Mouse (Mus musculus) ES-E14 (cell line): ENCODE data around the gene Themis3. TPM values are rescaled to one million over a fixed set of nuclear protein-coding genes. Genes with fewer than 3 reads are reported as not detected.

Experiments used
- DNase-seq: peaks from one replicate; pipeline ENCODE4 v3.0.0-alpha.2; 2013; ENCODE audit warnings: low read depth, low spot score
- H3K27ac ChIP-seq: 2 replicates; pipeline ENCODE4 v1.5.1; 2012; ENCODE audit warnings: low read depth, mild to moderate bottlenecking, low read length, moderate library complexity, mixed read lengths; ENCODE audit not compliant: poor library complexity, insufficient read depth, severe bottlenecking
- H3K36me3 ChIP-seq: 2 replicates; pipeline ENCODE4 v1.6.1; 2012; ENCODE audit warnings: mild to moderate bottlenecking, low read length, moderate library complexity, mixed read lengths; ENCODE audit not compliant: control insufficient read depth, poor library complexity, insufficient read depth, severe bottlenecking
- H3K4me1 ChIP-seq, 2 experiments: fragments of 150-350 bp in 1 of 2; sonication (generic) in 1 of 2; 2 replicates each; pipeline ENCODE4 v1.6.1; 2012; ENCODE audit warnings: low read length in 2 of 2, mild to moderate bottlenecking in 1 of 2, mixed read lengths in 1 of 2; ENCODE audit not compliant: control insufficient read depth in 2 of 2, insufficient read depth in 2 of 2, poor library complexity in 1 of 2
- H3K4me3 ChIP-seq, 2 experiments: fragments of 150-350 bp in 1 of 2; sonication (generic) in 1 of 2; 2 replicates each; pipeline ENCODE4 v1.5.1; 2012; ENCODE audit warnings: low read length in 2 of 2, low read depth in 1 of 2, mild to moderate bottlenecking in 1 of 2, mixed read lengths in 1 of 2; ENCODE audit not compliant: insufficient read depth in 1 of 2, poor library complexity in 1 of 2, severe bottlenecking in 1 of 2
- H3K9ac ChIP-seq: 2 replicates; pipeline ENCODE4 v1.6.1; 2012; ENCODE audit warnings: low read depth, mild to moderate bottlenecking, low read length, mixed read lengths; ENCODE audit not compliant: poor library complexity, insufficient read depth, severe bottlenecking
- H3K9me3 ChIP-seq: fragments of 150-350 bp; sonication (generic); 2 replicates; pipeline ENCODE4 v1.6.1; 2012; ENCODE audit warnings: low read depth, mild to moderate bottlenecking, low read length; ENCODE audit not compliant: control insufficient read depth, insufficient read depth
- CHD2 ChIP-seq: IDR thresholded peaks from 2 replicates; pipeline ENCODE4 v1.6.1; 2014; ENCODE audit warnings: mild to moderate bottlenecking, low read depth, low read length, inconsistent platforms
- HCFC1 ChIP-seq: IDR thresholded peaks from 2 replicates; pipeline ENCODE4 v1.6.1; 2012; ENCODE audit warnings: low read length, inconsistent platforms, borderline replicate concordance; ENCODE audit not compliant: insufficient read depth
- MAFK ChIP-seq: IDR thresholded peaks from 2 replicates; pipeline ENCODE4 v1.6.1; 2014; ENCODE audit warnings: mild to moderate bottlenecking, low read depth, low read length, inconsistent platforms; ENCODE audit not compliant: insufficient read depth
- ZC3H11A ChIP-seq: IDR thresholded peaks from 2 replicates; pipeline ENCODE4 v1.6.1; 2012; ENCODE audit warnings: low read depth, mild to moderate bottlenecking, inconsistent platforms, low read length, borderline replicate concordance
- ZNF384 ChIP-seq: IDR thresholded peaks from 2 replicates; pipeline ENCODE4 v1.6.1; 2012; ENCODE audit warnings: low read depth, low read length, inconsistent platforms
- in situ Hi-C, 2 experiments: fragments of 600-800 bp; cut with MboI; formaldehyde crosslinking; loops; one replicate each; pipeline ENCODE4 v1.15.1; 2025; ENCODE audit warnings: low sequenced_read_pairs in 2 of 2, inconsistent platforms in 1 of 2; ENCODE audit not compliant: unreplicated experiment in 2 of 2
- total RNA-seq: library from RNA; depleted of rRNA; stranded (reverse); fragments of 300-350 nt; gene quantifications from 2 replicates; pipeline ENCODE4 v1.2.3, GENCODE M21; 2012; rRNA removed

Themis3 gene
- total RNA-seq = 0.13 and 0.16 TPM in 2 replicates

GRCm38 (mm10) chr17:66594435-66594834, at the start of gene Themis3:
Themis3 (minus strand) TSS chr17:66594621.
- Histone ChIP-seq H3K36me3 (no peaks in the 10 kb centered on the region), H3K4me1 (no peaks in the 10 kb centered on the region), H3K4me3 (no peak within 1 kb of the TSS), H3K27ac (no peak within 1 kb of the TSS), H3K9me3 (no peaks in the 10 kb centered on the region), H3K9ac (no peak within 1 kb of the TSS)
- in situ Hi-C loops = no loop called here
- TF ChIP-seq ZNF384 (no peak), ZC3H11A (no peak), MAFK (no peak), HCFC1 (no peak), CHD2 (no peak)
- DNase-seq = no peak

DNA sequence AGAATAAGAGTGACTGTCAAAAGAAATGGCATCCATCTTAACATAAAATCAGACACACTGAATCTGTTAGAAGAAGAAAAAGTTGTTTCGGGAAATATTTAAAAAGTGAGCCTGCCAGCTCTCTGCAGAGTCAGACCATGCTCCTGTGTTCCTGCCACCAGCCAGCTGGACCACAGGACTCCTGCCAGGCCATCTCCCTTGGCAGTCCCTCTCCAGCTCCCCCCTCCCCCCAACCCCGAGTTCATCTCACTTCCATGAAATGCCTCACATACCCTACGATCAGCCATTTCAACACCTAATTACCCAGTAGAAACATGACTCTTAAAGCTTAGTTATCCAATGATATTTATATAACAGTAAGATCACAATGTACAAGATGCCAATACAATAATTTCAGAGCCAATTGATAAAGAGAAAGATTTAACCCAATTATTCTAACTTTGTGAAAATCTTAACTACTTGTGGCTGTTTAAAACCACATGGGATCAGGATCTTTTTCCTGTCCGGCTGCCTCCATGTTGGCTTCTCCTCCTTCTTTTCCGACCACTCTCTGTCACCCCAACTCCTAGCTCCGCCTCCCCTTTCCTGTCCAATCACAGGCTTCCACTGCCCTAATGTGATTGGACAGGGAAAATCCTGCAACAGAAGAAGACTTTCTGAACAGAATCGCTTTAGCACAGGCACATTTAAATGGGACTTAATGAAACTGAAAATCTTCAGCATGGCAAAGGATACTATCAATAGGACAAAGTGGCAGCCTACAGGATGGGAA, 43.7 kb upstream of the Themis3 start:
- in situ Hi-C loops = no loop called here
- no peak overlapping the region for H3K27ac ChIP-seq
- TF ChIP-seq CHD2 (no peak), ZC3H11A (no peak), HCFC1 (no peak), ZNF384 (no peak), MAFK (no peak)
- no peaks in the 10 kb centered on the region for H3K36me3 ChIP-seq
- H3K4me1 ChIP-seq = no peaks in the 10 kb centered on the region
- no peaks in the 10 kb centered on the region for H3K9me3 ChIP-seq
- no peak for DNase-seq
- H3K4me3 ChIP-seq = no peak overlapping the region
- H3K9ac ChIP-seq = no peak overlapping the region

DNA sequence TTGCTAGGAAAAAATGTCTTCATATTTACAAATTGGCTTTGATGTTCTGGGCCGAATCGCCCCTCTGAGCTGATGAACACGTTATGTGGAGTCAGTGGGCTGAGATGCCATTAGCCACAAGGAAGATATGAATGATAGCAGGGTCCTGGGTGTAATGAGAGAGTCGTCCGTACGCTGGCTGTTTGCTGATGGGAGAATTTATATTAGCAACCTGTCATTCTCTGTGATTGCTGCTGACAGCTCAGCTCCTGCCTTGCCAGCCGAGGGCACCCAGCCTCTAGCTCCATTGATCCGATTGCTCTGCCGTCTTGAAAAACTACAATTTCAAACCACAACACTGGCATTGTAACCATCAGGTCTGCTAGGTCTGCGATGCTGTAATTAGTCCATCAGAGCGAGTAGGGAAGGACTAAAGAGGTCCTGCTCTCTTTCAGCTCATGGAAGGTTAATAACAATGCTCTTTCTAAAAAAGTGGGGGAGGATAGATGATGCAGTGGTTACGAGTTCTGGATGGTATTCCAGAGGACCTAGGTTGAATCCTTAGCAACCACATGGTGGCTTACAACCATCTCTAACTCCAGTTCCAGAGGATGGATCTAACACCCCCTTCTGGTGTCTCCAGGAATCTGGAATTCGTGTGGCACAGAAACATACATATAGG, 25.7 kb upstream of the Themis3 start:
- H3K4me1 ChIP-seq = no peaks in the 10 kb centered on the region
- TF ChIP-seq ZNF384 (no peak), ZC3H11A (no peak), MAFK (no peak), CHD2 (no peak), HCFC1 (no peak)
- DNase-seq = no peak
- in situ Hi-C loops = no loop called here
- H3K4me3 ChIP-seq = no peak overlapping the region
- no peak overlapping the region for H3K27ac ChIP-seq
- H3K9ac ChIP-seq = no peak overlapping the region
- no peaks in the 10 kb centered on the region for H3K9me3 ChIP-seq
- H3K36me3 ChIP-seq = no peaks in the 10 kb centered on the region

DNA sequence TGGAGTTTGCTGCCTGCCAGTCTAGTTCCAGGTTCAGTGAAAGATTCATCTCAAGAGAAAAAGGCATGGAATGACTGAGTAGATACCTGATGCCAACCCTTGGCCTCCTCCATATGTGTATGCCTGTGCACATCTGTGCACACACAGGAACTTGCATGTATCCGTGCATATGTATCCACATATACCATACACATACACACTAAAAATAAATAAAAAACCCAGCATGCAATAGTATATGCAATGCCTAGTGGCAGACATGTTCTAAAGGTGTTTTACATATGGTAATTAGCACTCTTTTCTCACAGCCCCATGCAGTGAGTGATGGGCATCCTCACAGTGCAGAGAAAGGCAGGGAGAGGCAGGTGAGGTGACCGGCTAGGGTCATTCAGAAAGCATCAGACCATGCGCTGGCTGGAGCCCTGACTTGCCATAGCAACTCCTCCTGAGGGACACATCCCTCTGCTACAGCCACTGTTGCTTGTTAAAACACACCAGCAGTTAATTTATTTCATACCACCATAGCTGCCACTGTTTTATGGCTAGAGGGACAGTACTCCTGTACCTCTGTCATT, 24.9 kb upstream of the Themis3 start:
- Histone ChIP-seq H3K36me3 (no peaks in the 10 kb centered on the region), H3K9ac (no peak overlapping the region), H3K4me1 (no peaks in the 10 kb centered on the region), H3K27ac (no peak overlapping the region), H3K4me3 (no peak overlapping the region), H3K9me3 (no peaks in the 10 kb centered on the region)
- TF ChIP-seq ZNF384 (no peak), HCFC1 (no peak), ZC3H11A (no peak), MAFK (no peak), CHD2 (no peak)
- DNase-seq = no peak
- in situ Hi-C loops = no loop called here
